Mouse (Mus musculus) kidney, adult 2 months (tissue): ENCODE measurements around the gene Tacc3.

Experiments used
- CTCF ChIP-seq: fragments of 200-500 bp; conservative IDR thresholded peaks from 2 replicates; pipeline ENCODE4 v1.5.1; 2011; ENCODE audit warnings: low read depth, mild to moderate bottlenecking, control low read depth, low read length, moderate library complexity, mixed read lengths; ENCODE audit not compliant: insufficient read depth, insufficient read length
- POLR2A ChIP-seq: fragments of 200-500 bp; IDR thresholded peaks from one replicate; pipeline ENCODE4 v1.6.1; 2011; ENCODE audit warnings: low read depth, low read length, control low read depth

DNA sequence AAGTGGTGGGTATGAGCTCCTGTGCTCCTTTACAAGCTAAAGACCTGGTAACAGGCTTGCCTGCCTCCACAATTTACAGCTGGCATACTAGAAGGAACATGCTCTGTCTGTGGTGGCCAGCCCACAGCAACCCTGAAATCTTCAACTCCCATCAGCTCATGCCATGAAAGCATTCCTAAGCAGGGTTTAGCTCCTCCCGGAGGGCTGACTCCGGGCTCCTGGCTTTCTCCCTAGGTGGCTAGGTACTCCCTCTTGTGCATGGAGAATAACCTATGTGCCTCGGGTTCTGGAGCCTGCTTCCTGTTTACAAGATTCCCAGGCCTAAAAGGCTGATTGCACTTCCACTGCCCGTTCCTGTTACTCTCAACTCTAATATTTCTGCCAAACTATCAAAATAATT is 19.1 kb upstream of the Tacc3 start:
- TF ChIP-seq CTCF (no peak), POLR2A (no peak)
